Comparison of ENCODE assay signal across 10 mouse cellular contexts in genomic region chr7:30908992-30909431, GRCm38 (mm10). TPM values are rescaled to one million over a fixed set of nuclear protein-coding genes. Genes with fewer than 3 reads are reported as not detected.
DNase-seq lines count a peak whose midpoint lies in the region; ATAC-seq and TF ChIP-seq lines count a peak whose summit lies in the region.
"Had no signal": no experiment of that assay in that cellular context is flagged by ENCODE, and none has a peak within 500 bp of the region (broad histone marks: within the 10 kb centered on the region; RNA-seq: fewer than 3 reads in every experiment).

No protein-coding gene starts in this region.

- intact Hi-C loops in gastrocnemius, postnatal 36 days (cut with DNase I) = no loop called here

- no peaks in the 10 kb centered on the region for H3K36me3 ChIP-seq in lung, embryonic 16.5 days (ENCODE audit: control insufficient read depth, insufficient read depth, low read length)
- H3K36me3 ChIP-seq in forebrain, postnatal 0 days (ENCODE audit: insufficient read depth) = no peaks in the 10 kb centered on the region
- H3K36me3 ChIP-seq in liver, embryonic 14.5 days (replicated peaks; ENCODE audit: control insufficient read depth, insufficient read depth, low read depth) = no peaks in the 10 kb centered on the region
- no peaks in the 10 kb centered on the region for H3K36me3 ChIP-seq in stomach, embryonic 15.5 days

- peak overlapping the region; percentile 32 for H3K4me3 ChIP-seq in lung, embryonic 16.5 days (ENCODE audit: low read length)
- peak overlapping the region; percentile 26 for H3K4me3 ChIP-seq in forebrain, postnatal 0 days (ENCODE audit: low read depth, low read length)
- no peak overlapping the region for H3K4me3 ChIP-seq in liver, embryonic 14.5 days (ENCODE audit: insufficient read depth in 1 of 2, low read depth in 2 of 2, low read length in 2 of 2)
- H3K4me3 ChIP-seq in stomach, embryonic 15.5 days (replicated peaks) = peak overlapping the region; percentile 17

- no peak; the same call in 1 of the 2 replicates for ATAC-seq in lung, embryonic 16.5 days (ENCODE audit: low read depth)
- no peak for ATAC-seq in forebrain, postnatal 0 days
- no peak for ATAC-seq in liver, embryonic 14.5 days (ENCODE audit: insufficient read depth)
- no peak for ATAC-seq in stomach, embryonic 15.5 days (ENCODE audit: insufficient read depth, low FRiP score, low read depth)

- peaks cover 7% of the 10 kb centered on the region; the same call in 1 of the 2 replicates for H3K4me1 ChIP-seq in lung, embryonic 16.5 days (replicated peaks; ENCODE audit: control insufficient read depth, insufficient read depth, low read length)
- no peaks in the 10 kb centered on the region; the same call in 1 of the 2 replicates for H3K4me1 ChIP-seq in forebrain, postnatal 0 days (ENCODE audit: insufficient read depth)
- no peaks in the 10 kb centered on the region for H3K4me1 ChIP-seq in liver, embryonic 14.5 days (replicated peaks; ENCODE audit: control insufficient read depth in 2 of 2, insufficient read depth in 2 of 2, low read length in 1 of 2)
- peaks cover 9% of the 10 kb centered on the region; the same call in 1 of the 2 replicates for H3K4me1 ChIP-seq in stomach, embryonic 15.5 days

- peak overlapping the region; percentile 56 for H3K4me2 ChIP-seq in lung, embryonic 16.5 days (ENCODE audit: low read depth, low read length)
- H3K4me2 ChIP-seq in forebrain, postnatal 0 days (ENCODE audit: low read depth) = peak overlapping the region; percentile 56
- peak overlapping the region; percentile 23; the same call in 1 of the 2 replicates for H3K4me2 ChIP-seq in liver, embryonic 14.5 days (ENCODE audit: low read depth)
- H3K4me2 ChIP-seq in stomach, embryonic 15.5 days = peak overlapping the region; percentile 52

- 17% methylated on average over 17 of the region's 17 CpGs for WGBS in lung, embryonic 16.5 days
- WGBS in forebrain, postnatal 0 days = 24% methylated on average over 17 of the region's 17 CpGs
- WGBS in liver, embryonic 14.5 days (ENCODE audit: insufficient replicate concordance) = 16% methylated on average over 17 of the region's 17 CpGs
- WGBS in stomach, embryonic 15.5 days = 20% methylated on average over 16 of the region's 17 CpGs

- no peak overlapping the region for H3K27ac ChIP-seq in lung, embryonic 16.5 days (ENCODE audit: low read length)
- H3K27ac ChIP-seq in forebrain, postnatal 0 days (ENCODE audit: low read depth, low read length) = no peak overlapping the region
- H3K27ac ChIP-seq in liver, embryonic 14.5 days = no peak overlapping the region
- no peak overlapping the region for H3K27ac ChIP-seq in stomach, embryonic 15.5 days

- H3K9me3 ChIP-seq in lung, embryonic 16.5 days (ENCODE audit: control insufficient read depth, low read length) = no peaks in the 10 kb centered on the region
- H3K9me3 ChIP-seq in forebrain, postnatal 0 days (ENCODE audit: low read length) = no peaks in the 10 kb centered on the region
- no peaks in the 10 kb centered on the region for H3K9me3 ChIP-seq in liver, embryonic 14.5 days (ENCODE audit: control insufficient read depth, low read length)
- no peaks in the 10 kb centered on the region for H3K9me3 ChIP-seq in stomach, embryonic 15.5 days

- H3K27me3 ChIP-seq in lung, embryonic 16.5 days (ENCODE audit: control insufficient read depth, insufficient read depth, low read depth, low read length) = peaks cover 3% of the 10 kb centered on the region; the same call in 1 of the 2 replicates
- H3K27me3 ChIP-seq in forebrain, postnatal 0 days (ENCODE audit: insufficient read depth, low read length) = no peaks in the 10 kb centered on the region; the same call in 1 of the 2 replicates
- H3K27me3 ChIP-seq in liver, embryonic 14.5 days (ENCODE audit: control insufficient read depth, insufficient read depth, low read length) = no peaks in the 10 kb centered on the region
- H3K27me3 ChIP-seq in stomach, embryonic 15.5 days (replicated peaks) = no peaks in the 10 kb centered on the region

- DNase-seq in lung, postnatal 10 days = no peak
- no peak for DNase-seq in forebrain, postnatal 0 days
- DNase-seq in liver, embryonic 14.5 days (ENCODE audit: low read depth in 3 of 3, low spot score in 3 of 3) = no peak
- DNase-seq in layer of hippocampus, postnatal 14 days (ENCODE audit: low spot score in 2 of 2) = no peak
- DNase-seq in gastrocnemius, postnatal 36 days = no peak
- DNase-seq in adrenal gland, adult (ENCODE audit: inconsistent age in 2 of 2, low spot score in 1 of 2) = no peak
- DNase-seq: right cerebral cortex, postnatal 25 days had no signal

- no peak for TF ChIP-seq CTCF in forebrain, postnatal 0 days (IDR thresholded peaks at IDR 0.05; ENCODE audit: low read depth)
- no peak for TF ChIP-seq CTCF in liver, embryonic 14.5 days (IDR thresholded peaks at IDR 0.05; ENCODE audit: low read depth)

- no peak for TF ChIP-seq EP300 in liver, embryonic 14.5 days (IDR thresholded peaks at IDR 0.05; ENCODE audit: low read depth)

- H3K9ac ChIP-seq in lung, embryonic 16.5 days (ENCODE audit: low read length) = peak overlapping the region; percentile 19; the same call in 1 of the 2 replicates
- H3K9ac ChIP-seq in forebrain, postnatal 0 days = no peak overlapping the region
- H3K9ac ChIP-seq in liver, embryonic 14.5 days (replicated peaks) = no peak overlapping the region
- H3K9ac ChIP-seq in stomach, embryonic 15.5 days = no peak overlapping the region

RNA-seq across cellular contexts. Expression of gene Mag, which starts 5.7 kb away (rescaled TPM):
- polyA plus RNA-seq in lung, embryonic 16.5 days (2015; fragmentation: Nextera tagmentation; extraction: Ambion mirVana) = 0.23 and 0.28 TPM in 2 replicates
- total RNA-seq in forebrain, postnatal 0 days (2014; rRNA removed) = 2.5 and 2.9 TPM in 2 replicates
- 2.7 and 3.6 TPM in 2 replicates for polyA plus RNA-seq in forebrain, postnatal 0 days (2015; fragmentation: Nextera tagmentation; extraction: Ambion mirVana)
- polyA plus RNA-seq in liver, embryonic 14.5 days (2012; rRNA removed) = 0.13 TPM in 2 replicates
- polyA plus RNA-seq in liver, embryonic 14.5 days (2014; fragmentation: Nextera tagmentation; extraction: Ambion mirVana) = 0.11 TPM in 2 replicates
- polyA plus RNA-seq in stomach, embryonic 15.5 days (2015; fragmentation: Nextera tagmentation; extraction: Ambion mirVana) = 0.31 and 0.48 TPM in 2 replicates
- 100 to 1,000 TPM; 306 to 317 TPM for total RNA-seq in layer of hippocampus, postnatal 14 days (2021)
- total RNA-seq in gastrocnemius, postnatal 36 days (2021) = 1 to 10 TPM in 1 of 2 experiments, under 1 TPM in 1; 0.41 to 1.0 TPM

RNA-seq across cellular contexts. Expression of gene Hamp2, which starts 15.5 kb away (rescaled TPM):
- polyA plus RNA-seq in lung, embryonic 16.5 days (2015; fragmentation: Nextera tagmentation; extraction: Ambion mirVana) = not detected in 2 replicates
- not detected in 2 replicates for total RNA-seq in forebrain, postnatal 0 days (2014; rRNA removed)
- not detected in 2 replicates for polyA plus RNA-seq in forebrain, postnatal 0 days (2015; fragmentation: Nextera tagmentation; extraction: Ambion mirVana)
- not detected in 2 replicates for polyA plus RNA-seq in liver, embryonic 14.5 days (2012; rRNA removed)
- polyA plus RNA-seq in liver, embryonic 14.5 days (2014; fragmentation: Nextera tagmentation; extraction: Ambion mirVana) = not detected in 2 replicates
- polyA plus RNA-seq in stomach, embryonic 15.5 days (2015; fragmentation: Nextera tagmentation; extraction: Ambion mirVana) = 0.62 TPM in 1 of 2 replicates, not detected in the other
- not detected for total RNA-seq in layer of hippocampus, postnatal 14 days (2021)
- not detected for total RNA-seq in gastrocnemius, postnatal 36 days (2021)
- total RNA-seq: left cerebral cortex, adult 18-20 months had no signal

RNA-seq across cellular contexts. Expression of gene Cd22, which starts 28.9 kb away (rescaled TPM):
- polyA plus RNA-seq in lung, embryonic 16.5 days (2015; fragmentation: Nextera tagmentation; extraction: Ambion mirVana) = 0.15 and 0.16 TPM in 2 replicates
- total RNA-seq in forebrain, postnatal 0 days (2014; rRNA removed) = not detected in 2 replicates
- 0.10 TPM in 1 of 2 replicates, not detected in the other for polyA plus RNA-seq in forebrain, postnatal 0 days (2015; fragmentation: Nextera tagmentation; extraction: Ambion mirVana)
- 0.29 and 0.36 TPM in 2 replicates for polyA plus RNA-seq in liver, embryonic 14.5 days (2012; rRNA removed)
- 0.24 and 0.62 TPM in 2 replicates for polyA plus RNA-seq in liver, embryonic 14.5 days (2014; fragmentation: Nextera tagmentation; extraction: Ambion mirVana)
- polyA plus RNA-seq in stomach, embryonic 15.5 days (2015; fragmentation: Nextera tagmentation; extraction: Ambion mirVana) = 0.15 and 0.22 TPM in 2 replicates
- not detected for total RNA-seq in layer of hippocampus, postnatal 14 days (2021)
- not detected for total RNA-seq in gastrocnemius, postnatal 36 days (2021)

RNA-seq across cellular contexts. Expression of gene Hamp, which starts 34.8 kb away (rescaled TPM):
- polyA plus RNA-seq in lung, embryonic 16.5 days (2015; fragmentation: Nextera tagmentation; extraction: Ambion mirVana) = not detected in 2 replicates
- total RNA-seq in forebrain, postnatal 0 days (2014; rRNA removed) = not detected in 2 replicates
- polyA plus RNA-seq in forebrain, postnatal 0 days (2015; fragmentation: Nextera tagmentation; extraction: Ambion mirVana) = not detected in 2 replicates
- polyA plus RNA-seq in liver, embryonic 14.5 days (2012; rRNA removed) = 17.2 and 22.5 TPM in 2 replicates
- polyA plus RNA-seq in liver, embryonic 14.5 days (2014; fragmentation: Nextera tagmentation; extraction: Ambion mirVana) = 12.0 and 29.7 TPM in 2 replicates
- 0.39 and 1.8 TPM in 2 replicates for polyA plus RNA-seq in stomach, embryonic 15.5 days (2015; fragmentation: Nextera tagmentation; extraction: Ambion mirVana)
- total RNA-seq in layer of hippocampus, postnatal 14 days (2021) = not detected
- not detected for total RNA-seq in gastrocnemius, postnatal 36 days (2021)
- total RNA-seq: left cerebral cortex, adult 18-20 months had no signal

RNA-seq across cellular contexts. Expression of gene Usf2, which starts 47.6 kb away (rescaled TPM):
- polyA plus RNA-seq in lung, embryonic 16.5 days (2015; fragmentation: Nextera tagmentation; extraction: Ambion mirVana) = 20.5 and 22.3 TPM in 2 replicates
- total RNA-seq in forebrain, postnatal 0 days (2014; rRNA removed) = 81.4 and 93.9 TPM in 2 replicates
- polyA plus RNA-seq in forebrain, postnatal 0 days (2015; fragmentation: Nextera tagmentation; extraction: Ambion mirVana) = 18.9 and 22.6 TPM in 2 replicates
- 34.1 and 50.6 TPM in 2 replicates for polyA plus RNA-seq in liver, embryonic 14.5 days (2012; rRNA removed)
- polyA plus RNA-seq in liver, embryonic 14.5 days (2014; fragmentation: Nextera tagmentation; extraction: Ambion mirVana) = 9.1 and 10.2 TPM in 2 replicates
- polyA plus RNA-seq in stomach, embryonic 15.5 days (2015; fragmentation: Nextera tagmentation; extraction: Ambion mirVana) = 19.9 and 22.9 TPM in 2 replicates
- 100 to 1,000 TPM; 122 to 124 TPM for total RNA-seq in layer of hippocampus, postnatal 14 days (2021)
- 10 to 100 TPM; 74.5 to 80.7 TPM for total RNA-seq in gastrocnemius, postnatal 36 days (2021)

Comparison
In these comparisons a context has a peak if more than half of its experiments do, and no peak if none do; other contexts are left out.
1. H3K4me3 ChIP-seq: peak in lung, embryonic 16.5 days (single experiment), forebrain, postnatal 0 days (single experiment) and stomach, embryonic 15.5 days (single experiment); none in liver, embryonic 14.5 days (0 of 2).
2. Peak in every context shown above with its lines, with median percentiles within 50 percentile points of each other: H3K4me2 ChIP-seq.